Mouse (Mus musculus): ENCODE data around the gene Gm3776. TPM values are rescaled to one million over a fixed set of nuclear protein-coding genes. Genes with fewer than 3 reads are reported as not detected.
"Not testable (repeated sequence)": the region's sequence is repeated elsewhere in the genome, so short reads cannot be mapped to it uniquely, and the experiment has no call there.

The Gm3776 gene
- polyA plus RNA-seq, 1 experiment: not detected

DNA sequence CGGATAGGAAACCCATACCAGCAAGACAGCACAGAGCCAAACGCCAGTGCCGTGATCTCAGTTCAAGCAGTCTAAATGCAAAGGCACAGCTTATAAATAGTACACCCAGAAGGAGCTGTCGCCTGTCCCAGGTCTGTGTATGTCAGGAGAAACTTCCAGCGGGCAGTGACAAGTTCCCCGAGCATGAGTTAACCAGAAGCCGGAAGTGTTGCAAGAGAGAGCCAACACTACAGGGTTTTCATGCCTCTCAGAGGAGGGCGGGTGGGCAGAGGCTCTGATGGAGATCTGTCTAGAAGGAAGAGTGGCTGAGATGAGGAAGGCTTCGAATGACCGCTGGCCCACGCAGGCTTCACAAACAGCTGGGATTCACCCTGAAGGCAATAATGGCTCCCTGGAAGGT lies 31.6 kb upstream of the Gm3776 start:
- no peak overlapping the region for H3K27ac ChIP-seq (ENCODE audit: insufficient read depth, low read length)
- no peak overlapping the region for H3K4me3 ChIP-seq (ENCODE audit: insufficient read depth, low read length)
- H3K4me1 ChIP-seq (ENCODE audit: control insufficient read depth, insufficient read depth, low read length): no peaks in the 10 kb centered on the region
- no peak for TF ChIP-seq CTCF (IDR thresholded peaks at IDR 0.05; ENCODE audit: borderline replicate concordance, insufficient read depth, low read length)
- no peak for TF ChIP-seq POLR2A (IDR thresholded peaks at IDR 0.05; ENCODE audit: low read depth, low read length)

DNA sequence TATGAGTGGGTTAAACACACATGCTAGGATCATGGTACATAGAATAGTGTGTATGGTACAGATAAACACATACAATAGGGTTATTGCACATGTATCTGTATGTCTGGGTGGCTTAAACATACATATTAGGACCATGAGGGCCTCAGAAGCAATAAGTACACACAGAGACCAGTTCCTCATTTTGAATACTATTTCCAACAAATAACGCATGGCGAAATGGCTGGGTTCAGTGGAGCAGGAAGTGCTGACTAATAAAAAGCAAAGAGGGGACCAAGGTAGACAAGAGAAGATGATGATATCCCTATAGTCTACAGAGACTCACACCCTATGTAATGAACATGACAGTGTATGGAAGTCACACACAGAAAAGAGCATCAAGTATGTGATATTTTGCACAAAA lies 28.8 kb upstream of the Gm3776 start:
- no peak overlapping the region for H3K4me3 ChIP-seq (ENCODE audit: insufficient read depth, low read length)
- no peak overlapping the region for H3K27ac ChIP-seq (ENCODE audit: insufficient read depth, low read length)
- H3K4me1 ChIP-seq (ENCODE audit: control insufficient read depth, insufficient read depth, low read length): no peaks in the 10 kb centered on the region
- no peak for TF ChIP-seq POLR2A (IDR thresholded peaks at IDR 0.05; ENCODE audit: low read depth, low read length)
- TF ChIP-seq CTCF (IDR thresholded peaks at IDR 0.05; ENCODE audit: borderline replicate concordance, insufficient read depth, low read length): no peak

DNA sequence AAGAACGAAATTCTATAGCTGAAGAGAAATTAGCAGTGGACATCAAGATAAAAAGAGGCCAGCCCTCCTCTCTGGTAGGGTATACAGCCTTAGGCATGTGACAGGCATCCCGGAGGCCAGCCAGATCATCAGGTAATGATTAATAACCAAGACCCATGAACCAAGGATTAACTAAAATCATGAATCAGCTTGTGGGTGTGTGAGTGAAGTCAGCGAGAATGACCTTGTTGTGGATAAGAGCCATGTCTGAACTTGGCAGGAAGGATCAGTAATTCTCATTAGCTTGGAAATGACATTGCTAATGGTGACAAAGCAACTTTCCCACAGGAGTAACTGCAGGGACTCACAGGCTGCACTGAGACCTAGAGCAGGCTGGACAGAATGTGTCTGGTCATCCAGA lies 27.3 kb upstream of the Gm3776 start:
- H3K4me1 ChIP-seq (ENCODE audit: control insufficient read depth, insufficient read depth, low read length); H3K27ac ChIP-seq (ENCODE audit: insufficient read depth, low read length); H3K4me3 ChIP-seq (ENCODE audit: insufficient read depth, low read length): not testable (repeated sequence)

DNA sequence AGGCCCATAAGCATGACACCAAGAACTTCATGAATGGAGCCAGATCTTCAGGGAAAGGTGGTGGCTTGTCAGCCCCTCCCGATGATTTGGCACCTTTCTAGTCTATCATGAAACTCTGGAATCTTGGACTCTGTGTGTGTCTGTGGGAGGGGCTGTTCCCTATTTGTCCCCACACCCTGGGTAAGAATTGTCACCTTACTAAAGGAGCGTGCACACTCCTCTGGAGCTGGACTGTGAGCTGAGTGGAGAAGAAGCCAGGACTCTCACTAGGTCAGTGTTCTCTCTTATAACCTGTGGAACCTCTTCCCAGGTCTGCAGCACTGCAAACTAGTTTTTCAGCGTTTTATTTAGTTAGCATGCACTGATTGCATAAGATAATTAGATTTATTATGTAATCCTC lies 26.5 kb upstream of the Gm3776 start, which contains the start of gene Gsta1:
Gsta1 (plus strand) TSS at position 196 of the 400 bp plus-strand sequence.
- not testable (repeated sequence) for H3K4me3 ChIP-seq (ENCODE audit: insufficient read depth, low read length); H3K4me1 ChIP-seq (ENCODE audit: control insufficient read depth, insufficient read depth, low read length); H3K27ac ChIP-seq (ENCODE audit: insufficient read depth, low read length)

DNA sequence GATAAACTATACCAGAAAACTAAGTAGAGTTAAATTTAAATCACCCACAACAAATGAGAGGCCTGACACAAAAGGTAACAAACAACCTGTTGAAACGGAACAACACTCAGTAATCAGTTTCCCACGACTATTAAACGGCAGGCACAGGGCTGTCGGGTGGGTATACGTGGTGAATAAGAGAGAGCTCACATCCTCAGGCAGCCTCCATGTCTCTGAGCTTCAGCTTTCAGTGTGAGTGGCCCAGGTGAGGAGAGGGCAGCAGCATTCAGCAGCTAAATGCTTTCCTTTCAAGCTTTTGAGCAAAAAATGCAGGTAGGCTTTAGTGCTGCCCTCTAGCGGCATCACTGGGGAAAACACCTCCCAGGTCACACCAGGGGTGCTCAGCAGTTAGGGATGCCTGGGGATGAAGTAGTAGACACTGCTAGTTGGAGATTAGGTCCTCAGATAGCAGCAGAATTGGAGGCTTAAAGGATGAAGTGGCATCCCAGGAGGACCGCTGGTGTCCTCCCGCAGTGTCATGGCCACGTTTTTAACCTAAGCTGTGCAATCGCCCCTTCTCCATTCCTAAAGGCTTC lies 23.7 kb upstream of the Gm3776 start:
- H3K4me1 ChIP-seq (ENCODE audit: control insufficient read depth, insufficient read depth, low read length); H3K27ac ChIP-seq (ENCODE audit: insufficient read depth, low read length); H3K4me3 ChIP-seq (ENCODE audit: insufficient read depth, low read length): not testable (repeated sequence)

DNA sequence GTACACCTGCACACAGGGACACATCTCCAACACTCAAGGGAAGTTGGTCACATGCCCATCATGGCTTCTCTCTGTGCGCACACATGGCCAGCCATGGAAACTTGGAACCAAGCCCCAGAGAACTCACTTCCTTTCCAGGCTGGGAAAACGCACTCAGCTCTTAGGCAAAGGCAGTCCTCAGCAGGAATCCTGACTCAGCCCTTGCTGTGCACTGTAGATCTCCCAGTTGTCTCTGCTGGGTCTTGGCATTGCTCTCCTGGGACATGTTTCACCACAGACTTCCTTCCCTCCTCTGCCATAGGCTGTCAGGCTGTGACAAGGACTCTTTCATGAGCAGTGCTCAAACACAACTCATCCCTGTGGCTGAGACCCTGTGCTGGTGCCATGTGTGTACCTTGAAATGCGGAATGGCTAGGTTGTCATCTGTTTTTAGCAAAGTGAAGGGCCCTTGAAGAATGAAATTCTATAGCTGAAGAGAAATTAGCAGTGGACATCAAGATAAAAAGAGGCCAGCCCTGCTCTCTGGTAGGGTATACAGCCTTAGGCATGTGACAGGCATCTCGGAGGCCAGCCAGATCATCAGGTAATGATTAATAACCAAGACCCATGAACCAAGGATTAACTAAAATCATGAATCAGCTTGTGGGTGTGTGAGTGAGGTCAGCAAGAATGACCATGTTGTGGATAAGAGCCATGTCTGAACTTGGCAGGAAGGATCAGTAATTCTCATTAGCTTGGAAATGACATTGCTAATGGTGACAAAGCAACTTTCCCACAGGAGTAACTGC lies 1.1 kb upstream of the Gm3776 start:
- not testable (repeated sequence) for H3K4me3 ChIP-seq (ENCODE audit: insufficient read depth, low read length); H3K4me1 ChIP-seq (ENCODE audit: control insufficient read depth, insufficient read depth, low read length)
- H3K27ac ChIP-seq (ENCODE audit: insufficient read depth, low read length): peak overlapping the region; percentile 50

DNA sequence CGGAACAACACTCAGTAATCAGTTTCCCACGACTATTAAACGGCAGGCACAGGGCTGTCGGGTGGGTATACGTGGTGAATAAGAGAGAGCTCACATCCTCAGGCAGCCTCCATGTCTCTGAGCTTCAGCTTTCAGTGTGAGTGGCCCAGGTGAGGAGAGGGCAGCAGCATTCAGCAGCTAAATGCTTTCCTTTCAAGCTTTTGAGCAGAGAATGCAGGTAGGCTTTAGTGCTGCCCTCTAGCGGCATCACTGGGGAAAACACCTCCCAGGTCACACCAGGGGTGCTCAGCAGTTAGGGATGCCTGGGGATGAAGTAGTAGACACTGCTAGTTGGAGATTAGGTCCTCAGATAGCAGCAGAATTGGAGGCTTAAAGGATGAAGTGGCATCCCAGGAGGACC lies 2.8 kb downstream of the Gm3776 start:
- H3K27ac ChIP-seq (ENCODE audit: insufficient read depth, low read length); H3K4me3 ChIP-seq (ENCODE audit: insufficient read depth, low read length); H3K4me1 ChIP-seq (ENCODE audit: control insufficient read depth, insufficient read depth, low read length): not testable (repeated sequence)

DNA sequence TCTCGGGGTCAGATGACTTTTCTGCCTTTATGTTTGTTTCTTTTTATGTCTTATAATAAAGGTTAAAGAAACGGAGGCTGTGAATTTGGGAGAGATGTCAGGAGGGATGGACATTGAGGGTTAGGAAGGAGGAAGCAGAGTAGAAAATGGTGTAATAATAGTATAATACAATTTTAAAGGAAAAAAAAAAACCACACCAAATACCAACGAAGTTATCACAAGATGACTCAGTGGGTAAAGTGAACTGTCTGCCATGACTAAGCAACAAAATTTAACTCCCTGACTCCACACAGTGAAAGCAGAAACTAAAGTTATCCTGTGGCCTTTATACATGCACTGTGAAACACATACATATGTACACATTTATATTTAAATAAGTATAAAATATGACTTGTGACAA lies 14.0 kb downstream of the Gm3776 start:
- peak overlapping the region; percentile 76 for H3K27ac ChIP-seq (ENCODE audit: insufficient read depth, low read length)
- H3K4me3 ChIP-seq (ENCODE audit: insufficient read depth, low read length); H3K4me1 ChIP-seq (ENCODE audit: control insufficient read depth, insufficient read depth, low read length): not testable (repeated sequence)

DNA sequence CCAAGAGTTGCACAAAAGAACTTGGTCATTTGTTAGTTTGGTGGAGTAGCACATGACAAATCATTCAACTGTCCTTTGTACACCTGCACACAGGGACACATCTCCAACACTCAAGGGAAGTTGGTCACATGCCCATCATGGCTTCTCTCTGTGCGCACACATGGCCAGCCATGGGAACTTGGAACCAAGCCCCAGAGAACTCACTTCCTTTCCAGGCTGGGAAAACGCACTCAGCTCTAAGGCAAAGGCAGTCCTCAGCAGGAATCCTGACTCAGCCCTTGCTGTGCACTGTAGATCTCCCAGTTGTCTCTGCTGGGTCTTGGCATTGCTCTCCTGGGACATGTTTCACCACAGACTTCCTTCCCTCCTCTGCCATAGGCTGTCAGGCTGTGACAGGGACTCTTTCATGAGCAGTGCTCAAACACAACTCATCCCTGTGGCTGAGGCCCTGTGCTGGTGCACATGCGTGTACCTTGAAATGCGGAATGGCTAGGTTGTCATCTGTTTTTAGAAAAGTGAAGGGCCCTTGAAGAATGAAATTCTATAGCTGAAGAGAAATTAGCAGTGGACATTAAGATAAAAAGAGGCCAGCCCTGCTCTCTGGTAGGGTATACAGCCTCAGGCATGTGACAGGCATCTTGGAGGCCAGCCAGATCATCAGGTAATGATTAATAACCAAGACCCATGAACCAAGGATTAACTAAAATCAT lies 25.2 kb downstream of the Gm3776 start:
- H3K27ac ChIP-seq (ENCODE audit: insufficient read depth, low read length); H3K4me3 ChIP-seq (ENCODE audit: insufficient read depth, low read length); H3K4me1 ChIP-seq (ENCODE audit: control insufficient read depth, insufficient read depth, low read length): not testable (repeated sequence)

DNA sequence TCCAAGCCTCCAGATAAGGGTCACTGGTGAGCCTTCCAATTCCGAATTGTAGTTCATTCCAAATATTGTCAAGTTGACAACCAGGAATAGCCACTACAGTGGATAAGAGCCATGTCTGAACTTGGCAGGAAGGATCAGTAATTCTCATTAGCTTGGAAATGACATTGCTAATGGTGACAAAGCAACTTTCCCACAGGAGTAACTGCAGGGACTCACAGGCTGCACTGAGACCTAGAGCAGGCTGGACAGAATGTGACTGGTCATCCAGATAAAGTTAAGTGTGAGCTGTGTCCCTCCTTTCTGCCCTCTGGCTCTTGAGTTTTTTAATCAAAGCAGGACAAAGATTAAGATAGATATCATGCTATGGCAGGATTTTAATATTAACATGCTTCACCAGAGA lies 32.1 kb downstream of the Gm3776 start:
- H3K4me3 ChIP-seq (ENCODE audit: insufficient read depth, low read length); H3K27ac ChIP-seq (ENCODE audit: insufficient read depth, low read length); H3K4me1 ChIP-seq (ENCODE audit: control insufficient read depth, insufficient read depth, low read length): not testable (repeated sequence)

DNA sequence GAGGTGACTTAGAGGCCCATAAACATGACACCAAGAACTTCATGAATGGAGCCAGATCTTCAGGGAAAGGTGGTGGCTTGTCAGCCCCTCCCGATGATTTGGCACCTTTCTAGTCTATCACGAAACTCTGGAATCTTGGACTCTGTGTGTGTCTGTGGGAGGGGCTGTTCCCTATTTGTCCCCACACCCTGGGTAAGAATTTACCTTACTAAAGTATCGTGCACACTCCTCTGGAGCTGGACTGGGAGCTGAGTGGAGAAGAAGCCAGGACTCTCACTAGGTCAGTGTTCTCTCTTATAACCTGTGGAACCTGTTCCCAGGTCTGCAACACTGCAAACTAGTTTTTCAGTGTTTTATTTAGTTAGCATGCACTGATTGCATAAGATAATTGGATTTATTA lies 32.8 kb downstream of the Gm3776 start, which contains the start of gene Gm10639:
Gm10639 (plus strand) TSS at position 201 of the 400 bp plus-strand sequence.
- not testable (repeated sequence) for H3K27ac ChIP-seq (ENCODE audit: insufficient read depth, low read length); H3K4me3 ChIP-seq (ENCODE audit: insufficient read depth, low read length); H3K4me1 ChIP-seq (ENCODE audit: control insufficient read depth, insufficient read depth, low read length)

DNA sequence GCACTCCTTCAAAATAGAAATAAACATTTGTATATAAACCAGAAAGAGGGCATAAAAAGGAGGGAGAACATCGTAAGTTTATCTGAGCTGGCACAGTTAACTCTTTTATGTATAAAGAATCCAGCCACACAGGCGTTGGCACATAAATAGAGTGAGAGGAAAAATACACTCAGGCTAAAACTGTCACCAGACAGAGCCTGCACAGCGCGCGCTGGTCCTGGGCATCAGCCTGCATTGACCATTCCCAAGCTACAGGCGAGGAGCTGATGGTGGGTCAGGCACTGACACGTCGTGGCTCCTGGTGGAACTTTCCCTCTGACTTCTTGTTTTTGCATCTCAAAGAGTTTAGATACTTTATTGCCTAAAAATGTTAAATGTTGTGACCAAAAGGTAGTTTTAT lies 35.5 kb downstream of the Gm3776 start:
- not testable (repeated sequence) for H3K27ac ChIP-seq (ENCODE audit: insufficient read depth, low read length); H3K4me1 ChIP-seq (ENCODE audit: control insufficient read depth, insufficient read depth, low read length); H3K4me3 ChIP-seq (ENCODE audit: insufficient read depth, low read length)

DNA sequence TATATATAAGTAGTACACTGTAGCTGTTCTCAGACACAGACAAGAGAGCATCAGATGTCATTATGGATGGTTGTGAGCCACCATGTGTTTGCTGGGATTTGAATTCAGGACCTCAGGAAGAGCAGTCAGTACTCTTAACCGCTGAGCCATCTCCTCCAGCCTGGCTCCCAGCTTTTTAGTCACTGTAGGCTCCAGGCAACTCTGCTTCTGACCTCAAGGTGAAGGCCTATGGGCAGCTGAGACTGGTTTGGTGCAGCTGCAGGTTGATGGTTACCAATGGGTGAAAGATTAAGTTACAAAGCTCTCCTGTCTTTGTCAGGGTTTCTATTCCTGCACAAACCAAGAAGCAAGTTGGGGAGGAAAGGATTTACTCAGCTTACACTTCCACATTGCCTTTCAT lies 36.8 kb downstream of the Gm3776 start:
- H3K27ac ChIP-seq (ENCODE audit: insufficient read depth, low read length); H3K4me3 ChIP-seq (ENCODE audit: insufficient read depth, low read length); H3K4me1 ChIP-seq (ENCODE audit: control insufficient read depth, insufficient read depth, low read length): not testable (repeated sequence)

DNA sequence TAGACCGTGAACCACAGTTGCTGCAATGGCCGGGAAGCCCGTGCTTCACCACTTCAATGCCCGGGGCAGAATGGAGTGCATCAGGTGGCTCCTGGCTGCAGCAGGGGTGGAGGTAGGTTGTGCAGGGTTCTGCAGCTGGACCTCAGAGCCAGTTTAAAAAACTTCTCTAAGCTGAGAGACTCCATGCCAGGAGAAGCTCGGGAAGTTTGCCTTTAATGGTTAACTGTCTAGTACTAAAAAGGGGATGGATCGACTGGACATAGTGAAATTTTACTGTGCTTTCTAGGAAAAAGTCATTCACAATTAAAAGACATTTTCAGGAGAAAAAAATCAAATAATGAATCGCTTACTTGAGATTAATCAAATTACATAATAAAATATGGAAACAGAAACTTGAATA lies 37.9 kb downstream of the Gm3776 start:
- H3K27ac ChIP-seq (ENCODE audit: insufficient read depth, low read length); H3K4me3 ChIP-seq (ENCODE audit: insufficient read depth, low read length); H3K4me1 ChIP-seq (ENCODE audit: control insufficient read depth, insufficient read depth, low read length): not testable (repeated sequence)

Measured in embryonic fibroblast, embryonic 13.5 days (primary cell).